Mouse (Mus musculus): ENCODE results near the gene Snx11. TPM values are rescaled to one million over a fixed set of nuclear protein-coding genes. Genes with fewer than 3 reads are reported as not detected.
A peak's percentile ranks its signal among the peaks of the same experiment; 100 is the strongest.
"Not testable (repeated sequence)": the region's sequence is repeated elsewhere in the genome, so short reads cannot be mapped to it uniquely, and the experiment has no call there.

Gene Snx11
- polyA plus RNA-seq, 1 experiment from 2014 or later = 8.0 TPM

GRCm38 (mm10) chr11:96788871-96789795, 11.8 kb upstream of the Snx11 start, which contains the start of gene Cbx1:
TSS of gene Cbx1 (plus strand) at chr11:96789127.
- H3K27me3 ChIP-seq (replicated peaks; ENCODE audit: control insufficient read depth, insufficient read depth, low read length) = no peaks in the 10 kb centered on the region
- under 1% methylated on average over 80 of the region's 93 CpGs for WGBS
- peak within 1 kb of the TSS; percentile 92 for H3K4me2 ChIP-seq (ENCODE audit: low read length)

DNA sequence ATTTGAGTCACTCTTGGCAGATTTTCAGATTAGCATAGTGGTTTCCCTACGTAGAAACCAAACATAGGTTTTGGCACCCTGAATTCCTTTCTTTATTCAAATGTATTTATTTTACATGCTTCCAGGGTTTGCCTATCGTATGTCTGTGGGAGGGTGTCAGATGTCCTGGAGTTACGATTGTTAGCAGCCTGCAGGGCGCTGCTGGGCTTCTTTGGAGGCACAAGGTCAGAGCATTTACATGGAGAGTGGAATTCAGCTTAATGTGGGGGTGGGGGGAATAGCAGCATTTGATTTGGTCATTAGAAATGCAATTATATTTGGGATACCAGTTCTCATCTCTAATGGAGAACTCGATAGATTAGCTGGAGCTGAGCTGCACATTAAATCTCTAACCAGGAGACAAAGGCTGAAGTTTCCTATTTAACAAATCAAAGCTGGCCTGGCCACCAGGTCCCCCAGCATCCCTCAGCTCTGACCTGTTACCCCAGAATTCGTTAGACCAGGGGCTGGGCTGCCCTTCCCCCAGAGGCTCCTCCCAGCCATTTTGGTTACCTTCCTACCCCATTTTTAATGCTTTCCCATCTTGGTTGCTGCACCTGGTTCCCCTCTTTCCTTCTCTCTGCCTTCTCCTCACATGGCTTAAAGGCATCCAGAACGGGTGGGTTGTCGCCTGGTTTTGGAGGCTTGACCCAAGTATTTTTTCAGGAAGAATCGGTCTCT, 9.5 kb upstream of the Snx11 start:
- no peak for ATAC-seq (replicated peaks; ENCODE audit: low FRiP score, low TSS enrichment, low read depth)
- DNase-seq (ENCODE audit: low spot score) = no peak
- Histone ChIP-seq H3K4me2 (ENCODE audit: low read length) (no peak overlapping the region), H3K27ac (ENCODE audit: low read depth) (no peak overlapping the region), H3K27me3 (replicated peaks; ENCODE audit: control insufficient read depth, insufficient read depth, low read length) (no peaks in the 10 kb centered on the region), H3K4me3 (ENCODE audit: low read depth, low read length) (no peak overlapping the region), H3K36me3 (ENCODE audit: control insufficient read depth, insufficient read depth, low read length) (0 out of 2 replicates have a peak, but pooled peaks cover 8% of the 10 kb centered on the region), H3K4me1 (replicated peaks; ENCODE audit: control insufficient read depth, insufficient read depth, low read length) (peaks cover 18% of the 10 kb centered on the region), H3K9me3 (ENCODE audit: control insufficient read depth, low read length) (no peaks in the 10 kb centered on the region), H3K9ac (ENCODE audit: low read length) (no peak overlapping the region)
- WGBS = 33% methylated on average over 9 of the region's 9 CpGs

More at GRCm38 (mm10) chr11:96788871-96789795, 11.8 kb upstream of the Snx11 start, which contains the start of gene Cbx1:
- peak within 1 kb of the TSS; percentile 95 for H3K27ac ChIP-seq (ENCODE audit: low read depth)
- peak within 1 kb of the TSS; percentile 89 for H3K9ac ChIP-seq (ENCODE audit: low read length)
- DNase-seq (ENCODE audit: low spot score) (peak; percentile 90), ATAC-seq (replicated peaks; ENCODE audit: low FRiP score, low TSS enrichment, low read depth) (peak; percentile 98)
- peaks cover 21% of the 10 kb centered on the region for H3K4me1 ChIP-seq (replicated peaks; ENCODE audit: control insufficient read depth, insufficient read depth, low read length)
- 0 out of 2 replicates have a peak, but pooled peaks cover 8% of the 10 kb centered on the region for H3K36me3 ChIP-seq (ENCODE audit: control insufficient read depth, insufficient read depth, low read length)
- H3K9me3 ChIP-seq (ENCODE audit: control insufficient read depth, low read length) = no peaks in the 10 kb centered on the region
- peak within 1 kb of the TSS; percentile 88 for H3K4me3 ChIP-seq (ENCODE audit: low read depth, low read length)

DNA sequence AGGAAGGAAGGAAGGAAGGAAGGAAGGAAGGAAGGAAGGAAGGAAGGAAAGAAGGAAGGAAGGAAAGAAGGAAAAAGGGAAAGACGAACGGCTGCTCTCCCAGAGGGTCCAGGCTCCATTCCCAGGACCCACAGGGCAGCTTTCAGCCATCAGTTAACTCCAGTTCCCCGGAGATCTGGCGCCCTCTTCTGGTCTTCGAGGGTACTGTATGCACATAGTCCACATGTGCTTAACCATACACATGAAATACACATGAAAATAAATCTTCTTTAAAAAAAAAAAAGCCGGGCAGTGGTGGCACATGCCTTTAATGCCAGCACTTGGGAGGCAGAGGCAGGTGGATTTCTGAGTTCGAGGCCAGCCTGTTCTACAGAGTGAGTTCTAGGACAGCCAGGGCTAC, 7.5 kb upstream of the Snx11 start:
- not testable (repeated sequence) for H3K4me1 ChIP-seq (replicated peaks; ENCODE audit: control insufficient read depth, insufficient read depth, low read length); H3K4me2 ChIP-seq (ENCODE audit: low read length); ATAC-seq (replicated peaks; ENCODE audit: low FRiP score, low TSS enrichment, low read depth); H3K9me3 ChIP-seq (ENCODE audit: control insufficient read depth, low read length); H3K9ac ChIP-seq (ENCODE audit: low read length); H3K27ac ChIP-seq (ENCODE audit: low read depth); H3K27me3 ChIP-seq (replicated peaks; ENCODE audit: control insufficient read depth, insufficient read depth, low read length); H3K36me3 ChIP-seq (ENCODE audit: control insufficient read depth, insufficient read depth, low read length); H3K4me3 ChIP-seq (ENCODE audit: low read depth, low read length)
- 14% methylated on average over 7 of the region's 7 CpGs for WGBS
- DNase-seq (ENCODE audit: low spot score) = peak; percentile 89

DNA sequence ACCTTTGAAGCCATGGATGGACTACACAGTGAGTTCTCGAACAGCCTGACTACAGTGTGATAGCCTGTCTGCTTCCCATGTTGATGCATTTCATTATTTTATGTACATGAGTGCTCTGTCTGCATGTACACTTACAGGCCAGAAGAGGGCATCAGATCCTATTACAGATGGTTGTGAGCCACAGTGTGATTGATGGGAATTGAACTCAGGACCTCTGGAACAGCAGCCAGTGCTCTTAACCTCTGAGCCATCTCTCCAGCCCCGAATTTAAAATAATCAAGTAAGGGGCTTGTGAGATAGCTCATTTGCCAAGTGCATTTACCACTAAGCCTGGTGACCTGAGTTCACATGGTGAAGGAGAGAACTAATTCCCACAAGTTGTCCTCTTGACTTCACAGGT, 4.1 kb upstream of the Snx11 start:
- WGBS = 73% methylated on average over 2 of the region's 2 CpGs
- no peak overlapping the region for H3K4me2 ChIP-seq (ENCODE audit: low read length)
- no peak for ATAC-seq (replicated peaks; ENCODE audit: low FRiP score, low TSS enrichment, low read depth)

DNA sequence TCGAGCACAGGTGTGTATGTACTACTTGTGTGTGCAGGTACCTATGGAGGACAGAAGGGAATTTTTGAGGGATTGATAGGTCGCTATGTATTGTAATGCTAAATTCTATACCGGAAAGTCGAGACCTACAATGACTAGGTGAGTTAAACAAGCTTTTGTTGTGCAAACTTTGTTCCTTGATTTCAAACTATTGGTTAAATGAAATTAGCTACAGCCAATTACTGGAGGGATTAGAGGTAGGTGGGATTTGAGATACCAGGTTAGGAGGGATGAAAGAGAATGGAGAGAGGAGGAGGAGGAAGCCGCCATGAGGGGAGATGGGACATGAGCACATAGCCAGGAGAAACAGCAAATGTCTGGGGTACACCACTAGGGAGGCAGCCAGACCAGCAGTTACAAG, 2.9 kb upstream of the Snx11 start:
- 78% methylated on average over 5 of the region's 5 CpGs for WGBS
- Histone ChIP-seq H3K27me3 (replicated peaks; ENCODE audit: control insufficient read depth, insufficient read depth, low read length) (no peaks in the 10 kb centered on the region), H3K27ac (ENCODE audit: low read depth) (no peak overlapping the region), H3K4me3 (ENCODE audit: low read depth, low read length) (no peak overlapping the region), H3K36me3 (ENCODE audit: control insufficient read depth, insufficient read depth, low read length) (no peaks in the 10 kb centered on the region), H3K9me3 (ENCODE audit: control insufficient read depth, low read length) (no peaks in the 10 kb centered on the region), H3K4me2 (ENCODE audit: low read length) (no peak overlapping the region), H3K9ac (ENCODE audit: low read length) (no peak overlapping the region), H3K4me1 (replicated peaks; ENCODE audit: control insufficient read depth, insufficient read depth, low read length) (no peaks in the 10 kb centered on the region; the same call in 1 of the 2 replicates)
- no peak for ATAC-seq (replicated peaks; ENCODE audit: low FRiP score, low TSS enrichment, low read depth)
- no peak for DNase-seq (ENCODE audit: low spot score)

More for the DNA sequence above, 4.1 kb upstream of the Snx11 start:
- H3K4me3 ChIP-seq (ENCODE audit: low read depth, low read length) = no peak overlapping the region
- no peak overlapping the region for H3K9ac ChIP-seq (ENCODE audit: low read length)
- DNase-seq (ENCODE audit: low spot score) = no peak
- no peaks in the 10 kb centered on the region for H3K36me3 ChIP-seq (ENCODE audit: control insufficient read depth, insufficient read depth, low read length)
- no peak overlapping the region for H3K27ac ChIP-seq (ENCODE audit: low read depth)
- no peaks in the 10 kb centered on the region for H3K27me3 ChIP-seq (replicated peaks; ENCODE audit: control insufficient read depth, insufficient read depth, low read length)
- no peaks in the 10 kb centered on the region for H3K9me3 ChIP-seq (ENCODE audit: control insufficient read depth, low read length)
- H3K4me1 ChIP-seq (replicated peaks; ENCODE audit: control insufficient read depth, insufficient read depth, low read length) = no peaks in the 10 kb centered on the region; the same call in 1 of the 2 replicates

DNA sequence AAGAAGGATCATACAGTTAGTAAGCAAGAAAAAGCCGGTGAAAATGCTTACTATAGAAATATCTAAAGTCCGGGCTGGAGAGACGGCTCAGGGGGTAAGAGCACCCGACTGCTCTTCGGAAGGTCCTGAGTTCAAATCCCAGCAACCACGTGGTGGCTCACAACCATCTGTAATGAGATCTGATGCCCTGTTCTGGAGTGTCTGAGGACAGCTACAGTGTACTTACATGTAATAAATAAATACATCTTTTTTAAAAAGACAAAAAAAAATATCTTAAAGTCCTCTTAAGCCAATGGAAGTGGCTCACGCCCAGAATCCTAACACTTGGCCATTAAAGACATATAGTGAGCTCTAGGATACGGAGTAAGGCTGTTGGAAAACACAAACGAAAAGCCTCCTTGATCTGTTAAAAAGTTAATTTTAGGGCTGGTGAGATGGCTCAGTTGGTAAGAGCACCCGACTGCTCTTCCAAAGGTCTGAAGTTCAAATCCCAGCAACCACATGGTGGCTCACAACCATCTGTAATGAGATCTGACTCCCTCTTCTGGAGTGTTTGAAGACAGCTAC, 785 bp upstream of the Snx11 start:
- peaks cover 12% of the 10 kb centered on the region; the same call in 1 of the 2 replicates for H3K36me3 ChIP-seq (ENCODE audit: control insufficient read depth, insufficient read depth, low read length)

DNA sequence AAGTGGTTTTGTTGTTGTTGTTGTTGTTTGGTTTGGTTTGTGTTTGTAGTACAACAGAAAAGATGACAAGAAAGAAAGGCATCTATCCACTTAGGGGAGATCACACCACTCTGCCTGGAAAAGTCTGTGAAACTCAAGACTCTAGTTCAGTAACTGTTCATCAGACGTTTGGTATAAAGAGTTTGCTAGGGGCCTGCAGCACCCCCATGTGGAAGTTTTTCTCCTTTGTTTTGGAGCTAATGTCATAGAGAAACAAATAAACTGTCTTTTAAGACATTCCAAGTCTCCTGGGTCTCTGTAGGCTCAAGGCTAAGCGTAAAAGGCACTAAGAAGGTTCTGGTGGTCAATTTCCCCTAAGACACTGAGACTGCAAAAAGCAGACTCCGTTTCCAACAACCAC, 1.3 kb downstream of the Snx11 start:
- Histone ChIP-seq H3K27me3 (replicated peaks; ENCODE audit: control insufficient read depth, insufficient read depth, low read length) (no peaks in the 10 kb centered on the region), H3K4me3 (ENCODE audit: low read depth, low read length) (0 out of 2 replicates have a peak overlapping the region, but pooled peaks have one; percentile 62), H3K9me3 (ENCODE audit: control insufficient read depth, low read length) (no peaks in the 10 kb centered on the region), H3K4me1 (replicated peaks; ENCODE audit: control insufficient read depth, insufficient read depth, low read length) (no peaks in the 10 kb centered on the region; the same call in 1 of the 2 replicates), H3K36me3 (ENCODE audit: control insufficient read depth, insufficient read depth, low read length) (peaks cover 31% of the 10 kb centered on the region), H3K27ac (ENCODE audit: low read depth) (no peak overlapping the region), H3K9ac (ENCODE audit: low read length) (no peak overlapping the region; the same call in 1 of the 2 replicates), H3K4me2 (ENCODE audit: low read length) (peak overlapping the region; percentile 60)
- ATAC-seq (replicated peaks; ENCODE audit: low FRiP score, low TSS enrichment, low read depth) (no peak), DNase-seq (ENCODE audit: low spot score) (no peak)
- 43% methylated on average over 3 of the region's 3 CpGs for WGBS

More for the DNA sequence above, 785 bp upstream of the Snx11 start:
- not testable (repeated sequence) for DNase-seq (ENCODE audit: low spot score); H3K9me3 ChIP-seq (ENCODE audit: control insufficient read depth, low read length); H3K4me1 ChIP-seq (replicated peaks; ENCODE audit: control insufficient read depth, insufficient read depth, low read length); H3K27me3 ChIP-seq (replicated peaks; ENCODE audit: control insufficient read depth, insufficient read depth, low read length); ATAC-seq (replicated peaks; ENCODE audit: low FRiP score, low TSS enrichment, low read depth)
- 69% methylated on average over 10 of the region's 10 CpGs for WGBS
- H3K9ac ChIP-seq (ENCODE audit: low read length) = peak overlapping the region; percentile 29; the same call in 1 of the 2 replicates
- peak overlapping the region; percentile 28; the same call in 1 of the 2 replicates for H3K27ac ChIP-seq (ENCODE audit: low read depth)
- H3K4me3 ChIP-seq (ENCODE audit: low read depth, low read length) = peak overlapping the region; percentile 62
- H3K4me2 ChIP-seq (ENCODE audit: low read length) = peak overlapping the region; percentile 60

GRCm38 (mm10) chr11:96775665-96776064, 1.7 kb downstream of the Snx11 start:
- no peak overlapping the region for H3K4me3 ChIP-seq (ENCODE audit: low read depth, low read length)
- H3K9ac ChIP-seq (ENCODE audit: low read length) = no peak overlapping the region
- WGBS = 81% methylated on average over 7 of the region's 7 CpGs
- no peak for ATAC-seq (replicated peaks; ENCODE audit: low FRiP score, low TSS enrichment, low read depth)
- no peaks in the 10 kb centered on the region; the same call in 1 of the 2 replicates for H3K4me1 ChIP-seq (replicated peaks; ENCODE audit: control insufficient read depth, insufficient read depth, low read length)
- H3K27me3 ChIP-seq (replicated peaks; ENCODE audit: control insufficient read depth, insufficient read depth, low read length) = no peaks in the 10 kb centered on the region
- no peak overlapping the region for H3K27ac ChIP-seq (ENCODE audit: low read depth)
- no peak overlapping the region for H3K4me2 ChIP-seq (ENCODE audit: low read length)
- H3K36me3 ChIP-seq (ENCODE audit: control insufficient read depth, insufficient read depth, low read length) = peaks cover 35% of the 10 kb centered on the region
- no peak for DNase-seq (ENCODE audit: low spot score)
- no peaks in the 10 kb centered on the region for H3K9me3 ChIP-seq (ENCODE audit: control insufficient read depth, low read length)

All from intestine, embryonic 14.5 days (tissue).